Mouse (Mus musculus): ENCODE results near the gene Tnfrsf12a.

Gene Tnfrsf12a

GRCm38 (mm10) chr17:23679127-23679835 lies 2.0 kb upstream of the Tnfrsf12a start, which contains the start of gene Cldn6:
Cldn6 (plus strand) TSS chr17:23679249.
- no peak for DNase-seq

- DNase-seq = peak; percentile 68
These were observed 716 bp downstream of the Tnfrsf12a start for GRCm38 (mm10) chr17:23676473-23677031.

- DNase-seq = peak; percentile 66
These were observed 1.5 kb downstream of the Tnfrsf12a start for GRCm38 (mm10) chr17:23675564-23676281.

- peak; percentile 67 for DNase-seq
These were observed 2.1 kb downstream of the Tnfrsf12a start for GRCm38 (mm10) chr17:23675127-23675526.

GRCm38 (mm10) chr17:23674271-23674952 lies 2.9 kb downstream of the Tnfrsf12a start:
- peak; percentile 56 for DNase-seq

GRCm38 (mm10) chr17:23673424-23674073 lies 3.7 kb downstream of the Tnfrsf12a start, which contains the start of the genes Hcfc1r1 and Thoc6:
Hcfc1r1 (plus strand) TSS chr17:23673596.
Thoc6 (minus strand) TSS chr17:23673882.
- DNase-seq = peak; percentile 97

GRCm38 (mm10) chr17:23672761-23673160 lies 4.5 kb downstream of the Tnfrsf12a start:
- no peak for DNase-seq

- no peak for DNase-seq
These were observed 5.7 kb downstream of the Tnfrsf12a start for GRCm38 (mm10) chr17:23671519-23671918.

GRCm38 (mm10) chr17:23670516-23671074 lies 6.7 kb downstream of the Tnfrsf12a start:
- peak; percentile 34 for DNase-seq

GRCm38 (mm10) chr17:23665511-23665910 lies 11.8 kb downstream of the Tnfrsf12a start:
- no peak for DNase-seq

- no peak for DNase-seq
These were observed 12.7 kb downstream of the Tnfrsf12a start for GRCm38 (mm10) chr17:23664556-23665021.

- DNase-seq = no peak
These were observed 15.7 kb downstream of the Tnfrsf12a start for GRCm38 (mm10) chr17:23661526-23661925.

- DNase-seq = no peak
These were observed 16.4 kb downstream of the Tnfrsf12a start for GRCm38 (mm10) chr17:23660876-23661200.

GRCm38 (mm10) chr17:23660117-23660875 lies 17.0 kb downstream of the Tnfrsf12a start, which contains the start of gene Bicdl2:
Bicdl2 (plus strand) TSS chr17:23660506.
- peak; percentile 56 for DNase-seq

- no peak for DNase-seq
These were observed 18.8 kb downstream of the Tnfrsf12a start for GRCm38 (mm10) chr17:23658450-23658849.

- DNase-seq = no peak
These were observed 22.9 kb downstream of the Tnfrsf12a start for GRCm38 (mm10) chr17:23654410-23654809.

- no peak for DNase-seq
These were observed 23.3 kb downstream of the Tnfrsf12a start for GRCm38 (mm10) chr17:23654001-23654400.

- DNase-seq = no peak
These were observed 23.9 kb downstream of the Tnfrsf12a start for GRCm38 (mm10) chr17:23653324-23653723.

- DNase-seq = no peak
These were observed 25.9 kb downstream of the Tnfrsf12a start for GRCm38 (mm10) chr17:23651363-23651762.

- no peak for DNase-seq
These were observed 31.4 kb downstream of the Tnfrsf12a start for GRCm38 (mm10) chr17:23645894-23646293.

All from cerebellum, adult 8-10 months (tissue).